Mouse (Mus musculus): ENCODE data around the gene Ptcd3.
"Not testable (repeated sequence)": the region's sequence is repeated elsewhere in the genome, so short reads cannot be mapped to it uniquely, and the experiment has no call there.

The Ptcd3 gene

GRCm38 (mm10) chr6:71908481-71909381, at the start of gene Ptcd3, which contains the start of gene Polr1a:
Ptcd3 (minus strand) TSS chr6:71908750.
Polr1a (plus strand) TSS chr6:71909053.
- DNase-seq: peak; percentile 95

GRCm38 (mm10) chr6:71951192-71951591, 42.6 kb upstream of the Ptcd3 start:
- DNase-seq: no peak

GRCm38 (mm10) chr6:71950592-71950991, 42.0 kb upstream of the Ptcd3 start:
- DNase-seq: no peak

- DNase-seq: no peak
These were observed 41.2 kb upstream of the Ptcd3 start for GRCm38 (mm10) chr6:71949721-71950120.

GRCm38 (mm10) chr6:71946121-71946520, 37.6 kb upstream of the Ptcd3 start:
- DNase-seq: no peak

- no peak for DNase-seq
These were observed 36.6 kb upstream of the Ptcd3 start for GRCm38 (mm10) chr6:71945101-71945500.

- DNase-seq: peak; percentile 47
These were observed 32.4 kb upstream of the Ptcd3 start for GRCm38 (mm10) chr6:71940912-71941311.

GRCm38 (mm10) chr6:71935737-71936136, 27.2 kb upstream of the Ptcd3 start:
- DNase-seq: no peak

- peak; percentile 32 for DNase-seq
These were observed 25.6 kb upstream of the Ptcd3 start for GRCm38 (mm10) chr6:71934081-71934556.

- no peak for DNase-seq
These were observed 23.8 kb upstream of the Ptcd3 start for GRCm38 (mm10) chr6:71932347-71932746.

- no peak for DNase-seq
These were observed 22.4 kb upstream of the Ptcd3 start for GRCm38 (mm10) chr6:71930830-71931437.

- DNase-seq: no peak
These were observed 21.5 kb upstream of the Ptcd3 start for GRCm38 (mm10) chr6:71930053-71930452.

GRCm38 (mm10) chr6:71927911-71928310, 19.4 kb upstream of the Ptcd3 start:
- peak; percentile 64 for DNase-seq

- DNase-seq: not testable (repeated sequence)
These were observed 16.7 kb upstream of the Ptcd3 start for GRCm38 (mm10) chr6:71925233-71925632.

GRCm38 (mm10) chr6:71920752-71921151, 12.2 kb upstream of the Ptcd3 start:
- no peak for DNase-seq

- no peak for DNase-seq
These were observed 3.3 kb upstream of the Ptcd3 start for GRCm38 (mm10) chr6:71911686-71912450.

GRCm38 (mm10) chr6:71909840-71910239, 1.3 kb upstream of the Ptcd3 start:
- no peak for DNase-seq

GRCm38 (mm10) chr6:71909384-71909783, 834 bp upstream of the Ptcd3 start:
- DNase-seq: no peak

GRCm38 (mm10) chr6:71907702-71908235, 781 bp downstream of the Ptcd3 start:
- no peak for DNase-seq

GRCm38 (mm10) chr6:71893263-71893662, 15.3 kb downstream of the Ptcd3 start:
- DNase-seq: no peak

- no peak for DNase-seq
These were observed 30.4 kb downstream of the Ptcd3 start for GRCm38 (mm10) chr6:71877965-71878760.

- DNase-seq: no peak
These were observed 37.2 kb downstream of the Ptcd3 start for GRCm38 (mm10) chr6:71871396-71871795.
